Mouse (Mus musculus) megakaryocyte, embryonic 14.5 days (primary cell): Measurements from ENCODE around the gene Abcb6. TPM values are rescaled to one million over a fixed set of nuclear protein-coding genes. Genes with fewer than 3 reads are reported as not detected.
A peak's percentile ranks its signal among the peaks of the same experiment; 100 is the strongest.

ENCODE experiments used
- H3K27me3 ChIP-seq: replicated peaks from 2 replicates; pipeline ENCODE3; 2012; ENCODE audit warnings: inconsistent platforms
- H3K36me3 ChIP-seq: replicated peaks from 2 replicates; pipeline ENCODE3; 2012; ENCODE audit warnings: low read length, inconsistent platforms, mixed read lengths
- H3K4me1 ChIP-seq: 2 replicates; pipeline ENCODE4 v1.6.1; 2012; ENCODE audit warnings: inconsistent platforms
- H3K4me3 ChIP-seq: replicated peaks from 2 replicates; pipeline ENCODE3; 2012; ENCODE audit warnings: moderate library complexity, mild to moderate bottlenecking, inconsistent platforms
- H3K9me3 ChIP-seq: 2 replicates; pipeline ENCODE4 v1.6.1; 2012; ENCODE audit warnings: inconsistent platforms
- FLI1 ChIP-seq: IDR thresholded peaks from 2 replicates; pipeline ENCODE4 v1.6.1; 2012; ENCODE audit warnings: low read length, inconsistent platforms, mixed read lengths
- GATA1 ChIP-seq: IDR thresholded peaks from 3 replicates; pipeline ENCODE4 v1.6.1; 2012; ENCODE audit warnings: mixed read lengths, low read length, inconsistent platforms, borderline replicate concordance
- polyA plus RNA-seq: library from polyadenylated mRNA; stranded (reverse); fragments of >175 nt; gene quantifications from 2 replicates; pipeline ENCODE4 v1.2.3, GENCODE M21; 2012; ENCODE audit warnings: low replicate concordance; ENCODE audit not compliant: insufficient read depth

The Abcb6 gene
- polyA plus RNA-seq, 1 experiment = 6.4 TPM

DNA sequence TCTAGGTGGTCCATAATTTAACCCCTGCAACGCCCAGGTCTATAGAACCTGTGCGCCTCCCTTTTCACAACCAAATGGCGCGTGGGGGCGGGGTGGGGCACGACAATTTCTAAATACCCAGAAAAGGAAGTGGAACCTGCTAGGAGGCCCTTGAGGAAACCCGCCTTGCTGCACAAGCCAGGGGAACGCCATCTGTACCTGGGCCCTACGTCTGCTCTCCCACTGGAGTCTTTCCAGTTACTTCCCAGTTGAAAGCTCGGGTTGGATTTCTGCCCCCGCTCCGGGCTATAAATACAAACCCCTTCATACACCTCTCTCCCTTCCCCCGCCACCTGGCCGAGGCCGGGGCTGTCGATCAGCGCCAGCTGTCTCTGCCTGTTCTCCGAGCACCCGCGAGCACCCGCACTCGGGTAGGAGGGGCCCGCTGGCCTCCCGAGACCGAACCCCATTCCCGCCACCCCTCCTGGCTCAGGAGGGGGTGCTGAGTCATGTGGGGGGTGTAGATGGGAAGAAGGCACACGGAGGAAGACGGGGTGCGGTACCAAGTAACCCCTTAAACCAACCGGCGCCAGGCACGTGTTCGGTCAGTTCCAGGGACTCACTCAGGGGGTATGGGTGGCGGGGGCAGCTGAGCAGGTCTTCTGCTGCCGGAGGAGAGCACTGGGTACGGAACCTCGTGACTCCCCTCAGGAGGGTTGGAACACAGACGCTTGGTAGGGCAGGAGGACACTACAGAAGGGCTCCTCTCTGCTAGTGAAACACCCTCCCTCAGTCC is 38.2 kb upstream of the Abcb6 start:
- peaks cover 48% of the 10 kb centered on the region for H3K36me3 ChIP-seq
- H3K27me3 ChIP-seq = no peaks in the 10 kb centered on the region
- H3K9me3 ChIP-seq = no peaks in the 10 kb centered on the region
- H3K4me1 ChIP-seq = peaks cover 83% of the 10 kb centered on the region
- H3K4me3 ChIP-seq = peak overlapping the region; percentile 96
- TF ChIP-seq GATA1 (no peak), FLI1 (no peak)

DNA sequence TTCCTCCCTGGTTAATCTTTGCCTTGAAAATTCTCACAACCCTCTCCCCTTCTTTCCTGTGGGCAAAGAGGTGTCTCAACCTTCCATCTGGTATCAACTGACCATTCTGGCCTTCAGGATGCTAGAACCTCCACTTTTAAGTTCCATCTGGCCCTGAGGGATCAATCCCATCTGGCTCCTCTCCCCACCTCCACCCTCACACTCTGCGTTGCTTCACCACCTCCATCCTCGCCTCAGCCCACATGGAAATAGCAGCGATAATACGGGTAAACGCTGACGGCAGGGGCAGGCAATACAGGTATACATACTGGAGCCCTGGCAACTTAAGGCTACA is 37.7 kb upstream of the Abcb6 start:
- peak overlapping the region; percentile 96 for H3K4me3 ChIP-seq
- H3K36me3 ChIP-seq = peaks cover 53% of the 10 kb centered on the region
- no peaks in the 10 kb centered on the region for H3K27me3 ChIP-seq
- peaks cover 83% of the 10 kb centered on the region for H3K4me1 ChIP-seq
- no peaks in the 10 kb centered on the region for H3K9me3 ChIP-seq
- TF ChIP-seq FLI1 (no peak), GATA1 (no peak)

DNA sequence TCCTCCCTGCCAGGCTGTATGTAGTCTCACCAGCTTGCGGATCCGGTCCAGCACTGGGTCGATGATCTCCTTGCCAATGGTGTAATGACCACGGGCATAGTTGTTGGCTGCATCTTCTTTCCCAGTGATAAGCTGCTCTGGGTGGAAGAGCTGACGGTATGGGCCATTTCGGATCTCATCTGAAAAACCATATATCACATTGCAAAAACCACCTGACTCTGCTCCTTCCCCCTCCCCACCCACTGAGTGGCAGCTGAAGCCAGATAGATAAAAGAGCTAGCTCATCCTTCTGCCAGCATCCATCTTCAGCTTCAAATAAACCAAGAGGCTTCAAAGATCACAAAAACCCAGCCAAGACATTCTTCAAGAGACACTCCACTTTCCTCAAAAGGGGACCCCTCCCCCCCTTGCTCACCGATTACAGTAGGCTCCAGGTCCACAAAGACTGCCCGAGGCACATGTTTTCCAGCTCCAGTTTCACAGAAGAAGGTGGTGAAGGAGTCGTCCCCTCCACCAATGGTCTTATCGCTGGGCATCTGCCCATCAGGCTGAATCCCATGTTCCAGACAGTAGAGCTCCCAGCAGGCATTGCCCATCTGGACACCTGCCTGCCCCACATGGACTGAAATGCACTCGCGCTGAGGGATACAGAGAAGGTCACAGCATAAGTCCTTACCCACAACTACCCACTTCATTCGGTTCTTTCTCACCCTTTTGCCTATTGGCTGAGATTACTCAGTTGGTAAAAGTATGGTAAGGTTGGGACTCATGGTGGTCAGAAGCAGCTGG is 36.8 kb upstream of the Abcb6 start:
- TF ChIP-seq GATA1 (no peak), FLI1 (no peak)
- Histone ChIP-seq H3K9me3 (no peaks in the 10 kb centered on the region), H3K27me3 (no peaks in the 10 kb centered on the region), H3K4me1 (peaks cover 83% of the 10 kb centered on the region), H3K36me3 (peaks cover 62% of the 10 kb centered on the region), H3K4me3 (peak overlapping the region; percentile 96)

DNA sequence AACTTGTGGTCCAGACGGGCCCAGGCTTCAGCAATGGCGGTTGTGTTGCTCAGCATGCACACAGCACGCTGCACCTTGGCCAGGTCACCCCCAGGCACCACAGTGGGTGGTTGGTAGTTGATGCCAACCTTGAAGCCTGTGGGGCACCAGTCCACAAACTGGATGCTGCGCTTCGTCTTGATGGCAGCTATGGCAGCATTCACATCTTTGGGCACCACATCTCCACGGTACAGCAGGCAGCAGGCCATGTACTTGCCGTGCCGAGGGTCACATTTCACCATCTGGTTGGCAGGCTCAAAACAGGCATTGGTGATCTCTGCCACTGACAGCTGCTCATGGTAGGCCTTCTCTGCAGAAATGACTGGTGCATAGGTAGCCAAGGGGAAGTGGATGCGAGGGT is 35.6 kb upstream of the Abcb6 start:
- H3K9me3 ChIP-seq = no peaks in the 10 kb centered on the region

DNA sequence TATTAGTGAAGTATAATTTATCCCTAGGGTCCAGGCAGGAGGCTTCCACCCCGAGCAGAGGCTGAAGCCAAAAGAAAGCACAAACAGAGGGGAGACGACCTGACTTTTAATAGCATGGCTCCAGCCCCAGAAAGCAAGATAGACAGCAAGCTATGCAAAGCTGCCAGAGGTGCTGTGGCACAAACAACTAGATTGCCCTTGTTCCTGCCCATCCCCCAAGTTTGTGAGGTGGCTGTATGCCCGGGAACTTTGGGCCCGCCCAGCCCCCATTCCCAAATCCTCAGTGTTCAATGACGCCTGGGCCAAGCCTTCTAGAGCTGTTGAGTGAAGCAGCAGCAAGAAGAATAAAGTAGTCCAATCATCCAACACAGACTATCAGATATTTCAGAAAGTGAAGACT is 34.7 kb upstream of the Abcb6 start:
- H3K4me3 ChIP-seq = peak overlapping the region; percentile 96
- H3K9me3 ChIP-seq = no peaks in the 10 kb centered on the region
- peaks cover 78% of the 10 kb centered on the region for H3K4me1 ChIP-seq
- H3K36me3 ChIP-seq = peaks cover 71% of the 10 kb centered on the region
- no peak for TF ChIP-seq FLI1
- no peak for TF ChIP-seq GATA1
- H3K27me3 ChIP-seq = no peaks in the 10 kb centered on the region

More for the DNA sequence above, 35.6 kb upstream of the Abcb6 start:
- no peak for TF ChIP-seq FLI1
- TF ChIP-seq GATA1 = no peak
- H3K4me3 ChIP-seq = peak overlapping the region; percentile 96
- peaks cover 71% of the 10 kb centered on the region for H3K36me3 ChIP-seq
- peaks cover 82% of the 10 kb centered on the region for H3K4me1 ChIP-seq
- no peaks in the 10 kb centered on the region for H3K27me3 ChIP-seq

DNA sequence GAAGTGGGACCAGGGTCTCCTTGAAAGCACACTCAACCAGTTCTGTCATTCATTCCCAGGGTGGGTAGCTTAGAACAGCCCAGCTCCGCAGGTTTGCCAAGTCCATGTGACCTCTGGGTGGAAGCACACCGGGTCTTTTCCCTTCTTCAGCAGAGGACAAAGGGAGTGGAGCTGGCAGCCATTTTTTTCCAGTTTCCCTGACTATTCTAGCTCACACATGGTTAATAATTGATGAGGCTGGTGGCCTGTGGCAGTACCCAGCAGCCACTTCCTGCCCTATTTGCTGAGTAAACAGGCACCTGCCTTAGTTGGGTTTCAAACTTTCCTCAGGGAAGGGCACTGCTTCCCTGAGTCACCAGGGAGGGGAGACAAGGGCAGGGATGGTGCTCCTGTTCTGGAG is 34.2 kb upstream of the Abcb6 start:
- H3K4me3 ChIP-seq = peak overlapping the region; percentile 96
- peaks cover 71% of the 10 kb centered on the region for H3K36me3 ChIP-seq
- H3K27me3 ChIP-seq = no peaks in the 10 kb centered on the region
- TF ChIP-seq FLI1 (no peak), GATA1 (no peak)
- no peaks in the 10 kb centered on the region for H3K9me3 ChIP-seq
- peaks cover 78% of the 10 kb centered on the region for H3K4me1 ChIP-seq

DNA sequence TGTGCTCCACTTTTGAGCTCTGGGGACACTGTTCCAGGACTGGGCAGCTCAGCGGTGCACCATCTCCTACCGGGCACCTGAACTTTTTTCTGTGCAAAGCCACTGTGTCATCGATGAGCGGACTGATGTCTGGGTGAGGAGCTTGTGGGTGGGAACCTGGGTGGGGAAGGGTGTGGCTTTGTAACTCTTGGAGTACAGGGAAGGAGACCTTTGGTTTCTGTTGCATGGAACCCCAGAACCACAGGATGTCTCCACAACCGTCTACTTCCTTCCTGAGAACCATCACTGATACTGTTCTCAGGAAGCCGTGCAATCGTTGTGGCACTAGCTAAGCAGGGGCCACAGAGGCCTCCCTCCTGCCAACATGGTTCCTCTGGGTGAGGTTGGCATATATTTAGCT is 32.9 kb upstream of the Abcb6 start:
- Histone ChIP-seq H3K27me3 (no peaks in the 10 kb centered on the region), H3K9me3 (no peaks in the 10 kb centered on the region), H3K4me1 (peaks cover 88% of the 10 kb centered on the region), H3K4me3 (peak overlapping the region; percentile 96), H3K36me3 (peaks cover 70% of the 10 kb centered on the region)
- TF ChIP-seq FLI1 (peak; percentile 80; the same call in 1 of the 2 replicates), GATA1 (peak; percentile 51; the same call in 1 of the 3 replicates)

DNA sequence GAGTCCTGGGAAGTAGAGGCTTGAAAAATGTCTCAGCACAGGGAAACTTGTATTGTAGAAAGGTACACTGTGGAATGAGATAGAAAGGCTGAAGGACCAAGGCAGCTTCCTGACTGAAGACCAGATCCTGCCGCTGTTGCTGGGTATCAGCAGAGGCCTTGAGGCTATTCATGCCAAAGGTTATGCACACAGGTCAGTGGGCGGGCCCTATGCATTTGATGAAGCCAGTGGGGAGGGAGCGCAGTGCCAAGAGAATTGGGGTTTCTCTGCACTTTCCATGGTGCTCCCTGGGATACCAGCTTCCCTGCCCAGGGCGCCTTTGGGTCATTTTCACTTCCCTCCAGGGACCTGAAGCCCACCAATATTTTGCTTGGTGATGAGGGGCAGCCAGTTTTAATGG is 32.4 kb upstream of the Abcb6 start:
- Histone ChIP-seq H3K36me3 (peaks cover 68% of the 10 kb centered on the region), H3K9me3 (no peaks in the 10 kb centered on the region), H3K27me3 (no peaks in the 10 kb centered on the region), H3K4me3 (peak overlapping the region; percentile 96), H3K4me1 (peaks cover 94% of the 10 kb centered on the region)
- TF ChIP-seq FLI1 = no peak
- TF ChIP-seq GATA1 = no peak

DNA sequence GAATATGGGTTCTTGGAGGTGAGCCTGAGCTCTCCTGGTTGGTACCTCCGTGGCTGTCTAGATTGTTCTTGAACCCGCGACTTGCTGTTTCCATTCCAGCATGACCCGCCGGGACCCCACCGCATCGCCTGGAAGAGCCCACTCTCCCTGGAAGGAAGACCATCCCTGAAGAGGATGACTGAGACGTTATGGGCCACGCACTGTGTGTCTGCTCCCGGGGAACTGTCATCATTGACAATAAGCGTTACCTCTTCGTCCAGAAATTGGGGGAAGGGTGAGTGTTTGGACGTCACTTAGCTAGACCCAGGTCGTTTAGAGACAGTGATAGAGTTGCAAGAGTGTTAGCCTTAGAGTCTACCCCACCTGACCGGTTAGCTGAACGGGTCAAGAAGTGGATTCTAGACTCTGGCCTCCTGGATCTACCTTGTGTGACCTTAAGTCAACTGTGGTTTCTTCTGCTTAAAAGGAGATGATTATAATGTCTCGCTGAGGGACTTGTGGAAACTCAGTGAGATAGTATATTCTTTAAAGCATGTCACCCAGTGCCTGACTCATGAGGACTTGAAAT is 31.0 kb upstream of the Abcb6 start:
- no peak for TF ChIP-seq FLI1
- no peak for TF ChIP-seq GATA1
- peaks cover 68% of the 10 kb centered on the region for H3K36me3 ChIP-seq
- H3K27me3 ChIP-seq = no peaks in the 10 kb centered on the region

More for the DNA sequence above, 31.0 kb upstream of the Abcb6 start:
- Histone ChIP-seq H3K4me1 (peaks cover 94% of the 10 kb centered on the region), H3K4me3 (peak overlapping the region; percentile 96), H3K9me3 (no peaks in the 10 kb centered on the region)
